Mouse (Mus musculus) gastrocnemius, postnatal 25 days (tissue): ENCODE measurements around the gene Fndc1. TPM values are rescaled to one million over a fixed set of nuclear protein-coding genes. Genes with fewer than 3 reads are reported as not detected.

ENCODE experiments used
- DNase-seq: peaks from one replicate; pipeline ENCODE4 v3.0.0; 2022
- long read RNA-seq, 2 experiments: library from polyadenylated mRNA; stranded (forward); transcript quantifications; one replicate each; pipeline ENCODE4 v2.0.0; 2021
- total RNA-seq, 2 experiments: library from RNA; stranded (reverse); gene quantifications; 1 replicate in 1 of 2; 2 replicates in 1 of 2; pipeline ENCODE4 v1.2.3; 2021

The Fndc1 gene
- total RNA-seq = 10 to 100 TPM; 46.0 to 52.2 TPM
- long read RNA-seq, experiment 1, partial matches to known transcripts = 3 of 7 reads
- long read RNA-seq, experiment 1, other reads (novel, unspliced or antisense) = 4 of 7 reads
- long read RNA-seq, experiment 2, partial matches to known transcripts = 10 of 15 reads
- long read RNA-seq, experiment 2, other reads (novel, unspliced or antisense) = 5 of 15 reads

GRCm38 (mm10) chr17:7826819-7827515 is at the start of gene Fndc1:
Gene Fndc1 (minus strand): TSS chr17:7827302.
- peak; percentile 55 for DNase-seq

GRCm38 (mm10) chr17:7876541-7876940 is 49.4 kb upstream of the Fndc1 start:
- no peak for DNase-seq

DNA sequence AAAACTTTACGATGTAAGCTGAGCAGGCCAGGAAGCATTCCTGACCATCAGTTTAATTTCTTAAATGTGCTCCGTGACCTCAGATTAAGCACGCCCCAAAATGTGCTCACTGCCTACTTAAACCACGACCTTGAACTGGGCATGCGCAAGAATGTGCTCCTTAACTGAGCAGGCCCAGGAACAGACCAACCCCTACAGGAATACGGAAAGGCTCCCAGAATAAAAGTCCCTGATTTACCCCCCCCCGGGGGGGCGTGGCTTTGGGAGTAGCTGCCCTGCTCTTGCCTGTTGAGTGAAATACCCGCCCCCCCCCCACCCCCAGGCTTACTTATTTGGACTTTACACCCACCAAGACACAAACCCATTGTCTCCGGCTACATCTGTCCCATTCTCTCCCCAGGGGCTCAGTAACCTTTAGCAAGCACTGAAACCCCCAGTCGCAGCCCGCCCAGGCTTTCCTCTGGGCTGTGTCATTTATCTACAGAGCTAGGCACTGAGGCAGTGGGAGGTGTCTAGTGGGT is 48.9 kb upstream of the Fndc1 start:
- peak; percentile 48 for DNase-seq

- no peak for DNase-seq
These were observed 47.9 kb upstream of the Fndc1 start for GRCm38 (mm10) chr17:7874776-7875531.

DNA sequence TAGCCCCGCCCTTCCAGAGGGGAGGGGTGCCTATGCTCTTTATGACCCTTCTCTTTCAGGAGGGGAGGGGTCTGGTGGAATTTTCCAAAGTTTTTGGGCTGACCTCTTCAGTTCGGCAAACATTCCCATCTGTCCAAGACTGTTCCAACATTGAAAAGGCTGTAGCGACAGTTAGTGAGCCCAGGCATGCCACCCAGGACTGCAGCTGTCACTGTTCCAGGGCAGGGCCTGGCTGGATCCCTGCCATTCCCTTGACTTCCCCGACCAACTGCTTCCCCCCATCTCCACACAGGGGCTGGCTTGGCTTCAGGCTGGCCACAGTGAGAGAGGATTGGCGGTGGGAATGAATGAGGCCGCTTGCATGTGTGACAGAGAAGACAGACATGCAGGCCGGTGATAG is 46.3 kb upstream of the Fndc1 start:
- DNase-seq = no peak

- DNase-seq = no peak
These were observed 44.7 kb upstream of the Fndc1 start for GRCm38 (mm10) chr17:7871800-7872199.

DNA sequence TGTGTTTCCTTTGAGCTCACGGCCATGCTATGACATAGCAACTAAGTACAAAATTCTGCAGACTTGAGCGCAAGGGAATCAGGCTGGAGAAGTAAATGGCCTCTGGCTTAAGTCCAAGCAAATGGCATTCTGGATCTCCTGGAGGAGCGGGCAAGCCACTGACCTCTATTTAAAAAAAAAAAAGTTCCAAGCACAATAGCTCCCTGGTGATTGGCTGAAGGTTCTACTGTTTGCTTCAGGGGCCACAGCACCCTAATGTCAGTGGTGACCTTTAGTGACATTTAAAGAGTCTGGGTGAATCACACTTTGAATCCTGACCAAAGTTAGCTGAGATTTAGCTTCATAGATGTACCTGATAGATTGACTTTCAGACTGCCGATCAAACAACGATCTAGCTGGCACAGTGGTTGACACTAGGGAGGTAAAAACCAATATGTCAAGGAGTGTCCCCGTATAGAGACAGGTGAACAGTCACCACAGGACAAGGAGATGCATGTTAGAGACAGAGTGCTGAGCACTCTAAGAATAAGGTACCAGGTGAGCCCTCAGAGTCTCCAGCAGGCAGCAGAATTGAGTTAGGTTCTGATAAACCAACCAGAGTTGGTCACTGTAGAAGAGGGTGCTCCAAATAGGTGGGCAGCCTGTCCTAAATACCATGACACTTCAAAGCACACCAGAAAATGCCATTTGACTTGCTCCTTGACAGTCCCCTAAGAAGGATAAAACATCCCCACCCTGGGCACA is 43.9 kb upstream of the Fndc1 start:
- no peak for DNase-seq

DNA sequence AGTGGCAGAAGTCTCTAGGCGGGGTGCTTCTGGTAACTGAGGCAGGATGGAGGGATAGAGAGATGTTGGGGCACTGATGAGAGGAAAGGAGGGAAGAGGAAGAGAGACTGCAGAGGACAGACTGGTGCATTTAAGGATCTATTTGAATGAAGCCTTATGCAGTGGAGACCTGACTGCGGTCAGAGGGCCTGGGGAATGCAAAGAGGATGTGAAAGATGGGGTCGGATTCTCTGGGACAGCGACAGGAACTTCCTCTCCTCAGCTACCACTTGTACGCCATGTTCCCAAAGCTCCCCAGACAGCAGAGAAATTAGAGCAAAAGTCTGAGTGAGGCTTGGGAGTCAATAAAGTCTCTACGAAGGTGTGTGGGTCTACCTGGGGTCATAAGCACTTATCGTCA is 42.0 kb upstream of the Fndc1 start:
- no peak for DNase-seq

DNA sequence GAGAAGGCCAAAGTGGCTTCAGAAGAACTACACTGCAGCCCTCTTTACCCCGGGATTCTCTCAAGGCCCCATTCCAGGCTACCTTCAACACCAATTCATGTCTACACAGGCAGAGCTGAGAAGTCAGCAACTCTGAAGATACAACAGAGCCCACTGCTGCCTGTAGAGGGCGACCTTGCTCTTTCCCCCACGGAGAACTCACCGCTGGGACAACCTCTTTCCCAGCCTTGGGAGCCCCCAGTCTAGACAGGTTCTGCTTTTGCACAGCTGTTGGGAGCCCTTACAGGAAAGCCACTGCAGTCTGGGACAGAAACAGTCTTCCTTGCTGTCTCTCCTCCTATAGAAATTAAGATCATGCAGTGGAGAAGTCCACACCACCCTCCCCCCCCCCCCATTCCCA is 41.5 kb upstream of the Fndc1 start:
- DNase-seq = peak; percentile 48

GRCm38 (mm10) chr17:7864740-7865139 is 37.6 kb upstream of the Fndc1 start:
- DNase-seq = no peak

DNA sequence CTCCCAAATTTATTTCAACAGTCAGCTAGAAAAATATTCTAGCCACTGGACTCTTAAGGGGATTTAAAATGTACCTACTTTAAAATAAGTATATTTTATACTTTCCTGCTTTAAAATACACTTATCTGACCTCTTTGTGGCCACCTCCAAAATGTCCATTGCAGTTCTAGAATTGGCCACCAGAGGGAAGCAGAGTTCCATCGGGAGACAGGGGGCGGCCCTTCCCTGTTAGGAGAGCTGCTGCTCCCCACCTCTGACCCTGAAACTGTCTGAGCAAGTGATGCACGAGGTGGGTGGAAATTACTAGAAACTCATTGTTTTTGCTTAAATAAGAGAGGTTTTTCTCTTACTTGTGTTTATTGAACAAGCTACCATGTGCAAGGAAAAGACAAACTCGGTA is 36.6 kb upstream of the Fndc1 start:
- DNase-seq = no peak

DNA sequence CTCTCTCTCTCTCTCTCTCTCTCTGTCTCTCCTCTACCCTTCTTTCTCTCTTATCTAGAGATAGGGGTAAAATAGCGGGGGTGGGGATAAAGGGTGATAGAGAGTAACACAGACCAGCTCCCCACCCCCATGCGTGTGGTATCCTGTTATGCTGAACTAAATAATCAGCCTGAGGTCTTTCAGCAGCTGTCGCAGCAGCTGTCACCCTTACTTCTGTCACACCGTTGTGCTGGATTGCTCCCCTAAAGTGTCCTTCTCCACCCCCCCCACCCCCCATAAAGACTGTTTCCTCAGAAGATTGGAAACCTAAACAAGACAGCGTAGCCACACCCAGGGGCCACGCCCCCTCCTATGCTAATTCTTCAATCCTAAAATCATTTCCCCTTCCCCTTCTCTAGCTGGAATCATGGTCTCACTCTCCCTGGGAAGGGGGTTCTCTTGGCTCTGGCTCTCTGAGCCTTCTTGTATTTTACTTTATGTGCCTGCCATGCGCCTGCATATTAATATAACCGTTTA is 33.8 kb upstream of the Fndc1 start:
- no peak for DNase-seq

DNA sequence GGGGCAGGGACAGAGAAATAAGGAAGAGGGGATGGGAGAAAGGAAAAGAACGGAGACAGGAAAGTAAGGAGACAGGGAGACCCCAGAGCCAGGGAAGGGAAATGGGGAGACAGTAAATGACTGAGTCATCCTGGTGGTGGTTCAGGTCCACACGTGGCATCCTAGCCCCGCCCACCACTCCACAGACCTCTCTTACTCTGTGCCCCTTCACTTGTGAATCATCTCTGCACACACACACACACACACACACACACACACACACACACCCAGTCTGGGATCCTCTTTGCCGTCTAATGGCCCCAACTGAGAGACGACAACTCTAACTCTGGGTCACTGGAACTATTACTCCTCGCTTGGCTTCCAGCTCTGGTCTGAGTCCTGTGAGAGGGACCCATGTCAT is 30.6 kb upstream of the Fndc1 start:
- no peak for DNase-seq

DNA sequence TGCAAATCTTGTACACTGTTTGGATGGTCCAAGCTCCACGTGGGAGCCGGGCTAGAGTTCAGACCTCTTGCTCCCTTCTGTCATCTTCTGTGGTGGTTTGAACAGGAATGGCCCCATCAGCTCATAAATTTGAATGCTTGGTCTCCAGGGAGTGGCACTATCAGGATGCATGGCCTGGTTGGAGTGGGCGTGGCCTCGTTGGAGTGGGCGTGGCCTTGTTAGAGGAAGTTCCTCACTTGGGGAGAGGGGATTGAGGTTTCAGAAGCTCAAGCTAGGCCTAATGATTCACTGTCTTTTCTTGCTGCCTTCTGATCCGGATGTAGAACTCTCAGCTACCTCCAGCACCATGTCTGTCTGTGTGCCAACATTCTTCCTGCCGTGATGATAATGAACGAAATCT is 28.7 kb upstream of the Fndc1 start:
- no peak for DNase-seq

- no peak for DNase-seq
These were observed 24.9 kb upstream of the Fndc1 start for GRCm38 (mm10) chr17:7851979-7852378.

DNA sequence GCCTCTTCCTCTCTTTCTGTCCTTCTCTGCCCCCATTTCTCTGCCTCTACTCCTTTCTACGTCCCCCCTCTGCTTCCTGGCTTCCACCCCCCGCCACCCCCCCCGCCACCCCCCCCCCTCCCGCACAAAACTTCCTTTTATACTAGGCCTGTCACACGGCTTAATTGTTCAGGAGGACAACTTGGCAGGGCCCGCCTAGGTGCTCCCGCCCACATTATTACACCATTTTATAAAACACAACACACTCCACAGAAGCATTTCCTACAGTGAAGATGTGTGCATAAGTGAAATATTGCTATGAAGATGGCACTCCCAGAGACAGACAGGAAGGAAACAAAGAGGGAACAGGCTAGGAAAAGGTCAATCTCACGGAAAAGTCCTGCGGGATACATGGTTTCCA is 24.4 kb upstream of the Fndc1 start:
- DNase-seq = no peak

DNA sequence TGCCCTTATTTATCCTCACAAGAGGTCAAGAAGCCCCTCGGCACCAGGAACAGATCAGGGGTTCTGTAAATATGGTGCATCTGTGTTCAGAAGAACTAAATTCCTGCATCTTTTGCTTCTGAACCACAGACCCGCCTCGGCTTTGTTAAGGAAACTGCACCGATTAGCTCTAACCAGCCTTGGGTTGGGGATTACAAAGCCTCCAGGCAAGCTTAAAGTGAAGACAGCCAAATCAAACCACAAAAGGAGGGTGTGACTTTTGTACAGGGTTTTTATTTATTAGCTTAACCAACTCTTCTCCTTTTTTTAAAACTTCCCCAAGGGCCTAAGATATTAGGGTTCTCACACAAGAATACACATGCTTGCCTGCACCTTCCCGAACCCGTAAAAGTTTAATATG is 23.1 kb upstream of the Fndc1 start:
- no peak for DNase-seq

DNA sequence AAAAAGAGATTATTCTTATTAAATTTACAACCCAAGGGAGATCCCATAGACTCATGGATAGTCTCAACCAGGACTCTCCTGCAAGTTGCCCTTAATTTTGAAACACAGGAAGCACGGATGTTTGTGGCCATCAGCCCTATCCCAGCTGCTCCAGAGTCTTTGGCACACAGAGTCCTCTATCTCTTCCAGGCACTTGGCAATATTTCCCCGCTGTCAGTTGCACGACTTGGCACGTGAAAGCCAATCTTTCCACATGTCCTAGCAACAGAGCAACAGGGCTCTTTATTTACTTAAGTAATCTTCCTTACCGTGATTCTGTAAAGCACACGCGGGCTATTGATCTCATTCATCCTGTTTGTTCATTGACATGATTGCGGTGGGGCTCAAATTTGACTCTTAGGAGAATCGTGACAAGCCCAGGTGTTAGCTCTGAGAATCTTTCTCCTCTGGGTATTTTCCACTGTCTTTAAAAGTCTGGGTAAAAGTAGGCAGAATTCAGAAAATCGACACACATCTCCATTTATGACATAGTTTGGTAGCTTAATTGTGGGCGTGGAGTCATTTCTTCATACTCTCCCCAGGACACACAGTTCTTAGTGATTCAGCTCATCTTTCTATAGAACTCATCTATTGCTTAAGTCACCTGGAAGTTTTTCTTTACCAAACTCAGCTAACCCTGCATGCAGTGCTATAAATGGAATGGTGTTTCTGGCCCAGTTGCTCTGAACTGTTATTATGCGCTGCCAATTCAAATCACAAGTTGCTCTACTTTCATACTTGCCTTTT is 13.6 kb upstream of the Fndc1 start:
- DNase-seq = peak; percentile 77

- peak; percentile 33 for DNase-seq
These were observed 484 bp upstream of the Fndc1 start for GRCm38 (mm10) chr17:7827586-7827985.

GRCm38 (mm10) chr17:7825416-7825815 is 1.7 kb downstream of the Fndc1 start:
- peak; percentile 76 for DNase-seq

GRCm38 (mm10) chr17:7821553-7822186 is 5.4 kb downstream of the Fndc1 start:
- DNase-seq = no peak
